Mouse (Mus musculus): ENCODE measurements around the gene Tmem274. TPM values are rescaled to one million over a fixed set of nuclear protein-coding genes. Genes with fewer than 3 reads are reported as not detected.

Gene Tmem274
- polyA plus RNA-seq, 1 experiment = not detected

GRCm38 (mm10) chr4:149521258-149521657, 44.1 kb downstream of the Tmem274 start:
- H3K36me3 ChIP-seq (ENCODE audit: control insufficient read depth, insufficient read depth, low read length, poor library complexity, severe bottlenecking) = no peaks in the 10 kb centered on the region
- TF ChIP-seq POLR2A (IDR thresholded peaks at IDR 0.05; ENCODE audit: insufficient read depth, low read length) (no peak), EP300 (IDR thresholded peaks at IDR 0.05; ENCODE audit: insufficient read depth, low read depth, low read length) (no peak), CTCF (IDR thresholded peaks at IDR 0.05; ENCODE audit: low read depth, low read length) (no peak)
- no peak overlapping the region for H3K9ac ChIP-seq (ENCODE audit: low read depth, poor library complexity, severe bottlenecking)
- H3K4me3 ChIP-seq (ENCODE audit: low read depth, low read length) = no peak overlapping the region
- H3K27me3 ChIP-seq (ENCODE audit: control insufficient read depth, insufficient read depth, low read length, poor library complexity, severe bottlenecking) = no peaks in the 10 kb centered on the region
- no peaks in the 10 kb centered on the region for H3K4me1 ChIP-seq (ENCODE audit: control insufficient read depth, insufficient read depth, low read length)
- H3K9me3 ChIP-seq (replicated peaks; ENCODE audit: control insufficient read depth, insufficient read depth, low read length, poor library complexity, severe bottlenecking) = no peaks in the 10 kb centered on the region
- no peak overlapping the region for H3K27ac ChIP-seq (ENCODE audit: insufficient read depth, low read length)

- no peak overlapping the region for H3K27ac ChIP-seq (ENCODE audit: insufficient read depth, low read length)
- H3K4me1 ChIP-seq (ENCODE audit: control insufficient read depth, insufficient read depth, low read length) = no peaks in the 10 kb centered on the region
- TF ChIP-seq CTCF (IDR thresholded peaks at IDR 0.05; ENCODE audit: low read depth, low read length) = no peak
- TF ChIP-seq POLR2A (IDR thresholded peaks at IDR 0.05; ENCODE audit: insufficient read depth, low read length) = no peak
- TF ChIP-seq EP300 (IDR thresholded peaks at IDR 0.05; ENCODE audit: insufficient read depth, low read depth, low read length) = no peak
These were observed 46.8 kb downstream of the Tmem274 start for GRCm38 (mm10) chr4:149523961-149524360.

GRCm38 (mm10) chr4:149525170-149525569, 48.0 kb downstream of the Tmem274 start:
- no peak overlapping the region for H3K27ac ChIP-seq (ENCODE audit: insufficient read depth, low read length)
- no peak for TF ChIP-seq POLR2A (IDR thresholded peaks at IDR 0.05; ENCODE audit: insufficient read depth, low read length)
- no peak for TF ChIP-seq EP300 (IDR thresholded peaks at IDR 0.05; ENCODE audit: insufficient read depth, low read depth, low read length)
- TF ChIP-seq CTCF (IDR thresholded peaks at IDR 0.05; ENCODE audit: low read depth, low read length) = no peak

More at GRCm38 (mm10) chr4:149523961-149524360, 46.8 kb downstream of the Tmem274 start:
- Histone ChIP-seq H3K4me3 (ENCODE audit: low read depth, low read length) (no peak overlapping the region), H3K9me3 (replicated peaks; ENCODE audit: control insufficient read depth, insufficient read depth, low read length, poor library complexity, severe bottlenecking) (no peaks in the 10 kb centered on the region), H3K27me3 (ENCODE audit: control insufficient read depth, insufficient read depth, low read length, poor library complexity, severe bottlenecking) (no peaks in the 10 kb centered on the region), H3K36me3 (ENCODE audit: control insufficient read depth, insufficient read depth, low read length, poor library complexity, severe bottlenecking) (no peaks in the 10 kb centered on the region), H3K9ac (ENCODE audit: low read depth, poor library complexity, severe bottlenecking) (no peak overlapping the region)

GRCm38 (mm10) chr4:149525811-149526210, 48.6 kb downstream of the Tmem274 start:
- Histone ChIP-seq H3K9ac (ENCODE audit: low read depth, poor library complexity, severe bottlenecking) (no peak overlapping the region), H3K27me3 (ENCODE audit: control insufficient read depth, insufficient read depth, low read length, poor library complexity, severe bottlenecking) (no peaks in the 10 kb centered on the region), H3K9me3 (replicated peaks; ENCODE audit: control insufficient read depth, insufficient read depth, low read length, poor library complexity, severe bottlenecking) (no peaks in the 10 kb centered on the region), H3K27ac (ENCODE audit: insufficient read depth, low read length) (no peak overlapping the region), H3K4me1 (ENCODE audit: control insufficient read depth, insufficient read depth, low read length) (no peaks in the 10 kb centered on the region), H3K36me3 (ENCODE audit: control insufficient read depth, insufficient read depth, low read length, poor library complexity, severe bottlenecking) (no peaks in the 10 kb centered on the region), H3K4me3 (ENCODE audit: low read depth, low read length) (no peak overlapping the region)
- TF ChIP-seq CTCF (IDR thresholded peaks at IDR 0.05; ENCODE audit: low read depth, low read length) (no peak), EP300 (IDR thresholded peaks at IDR 0.05; ENCODE audit: insufficient read depth, low read depth, low read length) (no peak), POLR2A (IDR thresholded peaks at IDR 0.05; ENCODE audit: insufficient read depth, low read length) (no peak)

More at GRCm38 (mm10) chr4:149525170-149525569, 48.0 kb downstream of the Tmem274 start:
- H3K4me3 ChIP-seq (ENCODE audit: low read depth, low read length) = no peak overlapping the region
- no peak overlapping the region for H3K9ac ChIP-seq (ENCODE audit: low read depth, poor library complexity, severe bottlenecking)
- no peaks in the 10 kb centered on the region for H3K9me3 ChIP-seq (replicated peaks; ENCODE audit: control insufficient read depth, insufficient read depth, low read length, poor library complexity, severe bottlenecking)
- H3K27me3 ChIP-seq (ENCODE audit: control insufficient read depth, insufficient read depth, low read length, poor library complexity, severe bottlenecking) = no peaks in the 10 kb centered on the region
- no peaks in the 10 kb centered on the region for H3K4me1 ChIP-seq (ENCODE audit: control insufficient read depth, insufficient read depth, low read length)
- no peaks in the 10 kb centered on the region for H3K36me3 ChIP-seq (ENCODE audit: control insufficient read depth, insufficient read depth, low read length, poor library complexity, severe bottlenecking)

DNA sequence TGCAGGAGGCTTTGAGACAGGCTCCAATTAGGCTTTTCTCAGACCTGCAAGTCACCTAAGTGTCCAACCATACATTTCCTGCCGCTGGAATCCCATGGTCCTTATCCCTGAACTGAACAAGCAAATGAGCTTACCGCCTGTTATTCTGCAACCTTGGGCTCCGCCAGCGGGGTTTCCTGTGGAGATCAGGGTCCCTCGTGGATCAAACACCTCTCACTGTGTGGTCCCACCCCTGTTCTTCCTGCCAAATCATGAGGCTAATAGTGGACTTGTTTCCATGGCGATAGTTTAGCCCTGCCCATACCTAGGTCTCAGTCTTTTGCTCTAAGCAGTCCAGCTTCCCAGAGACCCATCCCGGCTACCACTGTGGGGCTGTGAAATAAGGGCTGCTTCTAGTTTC, 49.2 kb downstream of the Tmem274 start:
- Histone ChIP-seq H3K4me3 (ENCODE audit: low read depth, low read length) (no peak overlapping the region), H3K36me3 (ENCODE audit: control insufficient read depth, insufficient read depth, low read length, poor library complexity, severe bottlenecking) (no peaks in the 10 kb centered on the region), H3K27me3 (ENCODE audit: control insufficient read depth, insufficient read depth, low read length, poor library complexity, severe bottlenecking) (no peaks in the 10 kb centered on the region), H3K9me3 (replicated peaks; ENCODE audit: control insufficient read depth, insufficient read depth, low read length, poor library complexity, severe bottlenecking) (no peaks in the 10 kb centered on the region), H3K9ac (ENCODE audit: low read depth, poor library complexity, severe bottlenecking) (no peak overlapping the region), H3K4me1 (ENCODE audit: control insufficient read depth, insufficient read depth, low read length) (no peaks in the 10 kb centered on the region), H3K27ac (ENCODE audit: insufficient read depth, low read length) (no peak overlapping the region)
- TF ChIP-seq CTCF (IDR thresholded peaks at IDR 0.05; ENCODE audit: low read depth, low read length) = no peak

DNA sequence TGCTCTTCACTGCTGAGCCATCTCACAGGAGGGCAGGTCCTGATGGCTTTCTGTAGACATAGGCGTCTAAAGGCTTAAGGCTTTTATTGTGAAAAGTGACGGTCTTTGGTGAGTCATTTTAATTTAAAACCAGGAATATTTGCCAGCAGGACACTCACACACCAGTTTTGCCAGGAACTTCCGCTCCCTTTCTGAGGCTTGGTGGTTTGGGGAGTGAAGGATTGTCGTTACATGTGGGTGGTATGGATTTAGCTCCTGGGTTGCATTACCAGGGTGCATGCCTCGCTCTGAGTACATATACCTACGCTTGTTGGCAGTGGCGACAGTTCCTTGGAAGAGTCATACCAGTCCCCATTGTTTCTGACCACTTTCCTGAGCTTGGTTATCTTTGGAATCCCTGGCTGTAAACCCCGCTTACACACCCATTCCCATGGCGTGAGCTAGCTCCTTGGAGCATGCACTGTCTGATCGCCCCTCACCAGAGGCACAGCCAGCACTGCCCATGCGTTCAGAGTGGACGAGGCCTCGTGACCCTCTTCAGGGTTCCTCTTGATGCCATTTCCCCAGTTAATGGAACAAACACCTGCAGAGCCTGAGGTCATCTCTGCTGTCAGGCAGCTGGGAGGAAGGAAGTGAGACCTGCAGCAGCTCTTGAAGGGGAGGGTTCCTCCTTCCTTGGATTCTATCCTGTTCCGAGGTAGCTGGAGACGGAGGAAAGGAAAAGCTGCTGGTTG, 50.6 kb downstream of the Tmem274 start:
- no peaks in the 10 kb centered on the region for H3K9me3 ChIP-seq (replicated peaks; ENCODE audit: control insufficient read depth, insufficient read depth, low read length, poor library complexity, severe bottlenecking)
- TF ChIP-seq POLR2A (IDR thresholded peaks at IDR 0.05; ENCODE audit: insufficient read depth, low read length) (no peak), EP300 (IDR thresholded peaks at IDR 0.05; ENCODE audit: insufficient read depth, low read depth, low read length) (no peak), CTCF (IDR thresholded peaks at IDR 0.05; ENCODE audit: low read depth, low read length) (no peak)
- H3K4me1 ChIP-seq (ENCODE audit: control insufficient read depth, insufficient read depth, low read length) = no peaks in the 10 kb centered on the region
- no peak overlapping the region for H3K27ac ChIP-seq (ENCODE audit: insufficient read depth, low read length)
- H3K36me3 ChIP-seq (ENCODE audit: control insufficient read depth, insufficient read depth, low read length, poor library complexity, severe bottlenecking) = no peaks in the 10 kb centered on the region
- H3K9ac ChIP-seq (ENCODE audit: low read depth, poor library complexity, severe bottlenecking) = no peak overlapping the region
- no peak overlapping the region for H3K4me3 ChIP-seq (ENCODE audit: low read depth, low read length)
- H3K27me3 ChIP-seq (ENCODE audit: control insufficient read depth, insufficient read depth, low read length, poor library complexity, severe bottlenecking) = no peaks in the 10 kb centered on the region
